Mouse (Mus musculus) urinary bladder, postnatal 36 days (tissue): Measurements from ENCODE around the gene H6pd.
"Not testable (repeated sequence)": the region's sequence is repeated elsewhere in the genome, so short reads cannot be mapped to it uniquely, and the experiment has no call there.

Experiments
- DNase-seq, 2 experiments: peaks; one replicate each; pipeline ENCODE4 v3.0.0; 2022; ENCODE audit warnings: low spot score in 2 of 2, mixed read lengths in 1 of 2

Gene H6pd

DNA sequence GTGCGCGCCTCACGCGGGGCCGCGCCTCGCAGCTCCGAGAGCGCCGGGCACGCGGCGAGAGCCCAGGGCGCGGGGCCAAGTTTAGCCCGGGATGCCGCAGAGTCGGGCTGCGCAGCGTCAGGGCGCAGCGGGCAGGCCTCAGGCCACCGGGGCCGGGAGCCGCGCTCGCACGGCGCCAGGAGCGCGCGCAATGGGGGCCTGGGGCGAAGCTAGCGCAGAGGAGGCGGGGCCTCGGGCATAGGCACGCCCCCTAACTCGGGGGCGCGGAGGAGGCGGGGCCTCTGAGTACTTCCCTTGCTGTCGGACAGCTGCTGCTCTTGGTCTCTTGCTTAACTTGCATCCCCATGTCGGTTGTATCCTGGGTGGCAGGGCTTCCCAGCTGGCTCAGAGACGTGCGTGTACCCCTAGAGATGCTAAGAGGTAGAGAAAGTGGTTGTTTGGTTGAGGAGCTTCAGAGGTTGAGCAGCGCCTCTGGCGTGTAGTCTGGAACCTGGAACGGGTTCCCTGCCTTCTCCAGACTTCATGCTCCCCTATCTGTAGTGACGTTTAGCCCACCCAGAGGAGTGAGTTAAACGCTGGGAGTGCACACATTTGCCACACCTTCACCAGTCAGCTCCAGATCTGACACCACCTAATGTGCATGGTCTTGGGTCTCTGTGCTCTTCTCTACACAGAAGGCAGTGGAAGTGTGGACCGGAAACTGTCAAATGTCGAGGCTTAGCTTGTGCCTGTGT, at the start of gene H6pd:
Gene H6pd (minus strand): TSS at position 171 of the 734 bp plus-strand sequence.
- peak; percentile 91 to 92 for DNase-seq

- no peak for DNase-seq
Observed at GRCm38 (mm10) chr4:150057722-150058121, 48.9 kb upstream of the H6pd start.

DNA sequence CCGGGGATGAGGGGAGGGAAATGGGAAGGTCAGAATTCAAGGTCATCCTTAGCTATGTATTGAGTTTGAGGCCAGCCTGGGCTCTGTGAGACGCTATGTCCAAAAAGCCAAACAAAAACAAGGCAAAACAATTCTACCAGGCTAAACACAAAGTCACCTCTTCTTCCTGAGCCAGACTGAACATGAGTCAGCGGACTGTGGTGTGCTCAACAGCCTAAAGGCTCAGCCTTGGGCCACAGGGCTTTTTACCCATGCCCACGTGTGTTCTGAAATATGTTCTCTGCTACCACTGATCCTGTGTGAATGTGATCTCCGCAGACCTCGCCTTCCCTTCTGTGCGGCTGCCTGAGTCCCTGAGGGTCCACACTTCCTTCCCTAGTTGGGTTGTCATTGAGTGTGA, 47.3 kb upstream of the H6pd start:
- DNase-seq = no peak

DNA sequence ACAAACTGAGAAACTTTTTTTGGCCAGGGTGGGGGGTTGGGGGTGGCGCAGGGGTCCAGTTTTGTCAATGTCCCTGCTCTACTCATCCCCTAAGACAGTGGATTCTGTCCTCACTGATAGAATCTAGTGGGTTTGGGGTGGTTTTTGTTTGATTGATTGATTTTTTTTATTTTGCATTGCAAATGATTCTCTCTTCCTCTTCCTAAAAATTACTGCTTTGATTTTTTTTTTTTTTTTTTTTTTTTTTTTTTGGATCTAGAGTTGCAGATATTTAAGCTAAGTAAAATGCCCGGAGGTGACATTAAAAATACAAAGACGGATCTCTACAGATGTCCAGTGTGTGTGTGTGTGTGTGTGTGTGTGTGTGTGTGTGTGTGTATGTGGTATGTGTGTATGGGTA, 43.6 kb upstream of the H6pd start:
- DNase-seq = no peak

DNA sequence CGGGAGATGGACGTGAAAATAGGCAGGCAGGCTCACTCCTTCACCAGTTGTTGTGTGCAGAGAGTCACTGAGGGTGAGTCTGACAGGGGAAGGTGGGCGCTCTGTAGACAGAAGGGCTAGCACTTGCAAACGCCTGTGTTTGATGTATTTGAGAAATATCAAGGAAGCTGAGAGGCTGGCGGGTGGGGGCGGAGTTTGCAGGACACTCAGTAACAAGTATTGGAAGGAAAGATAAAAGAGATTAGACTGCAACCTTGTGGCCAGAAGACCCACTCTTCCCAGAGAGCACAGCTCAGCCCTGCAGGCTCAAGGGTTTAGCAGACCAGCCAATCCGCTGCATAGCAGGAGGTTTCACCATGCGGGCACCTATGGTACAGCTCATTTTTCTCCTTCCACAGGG, 42.7 kb upstream of the H6pd start:
- no peak for DNase-seq

- DNase-seq = no peak
Observed at GRCm38 (mm10) chr4:150049564-150050226, 40.9 kb upstream of the H6pd start.

GRCm38 (mm10) chr4:150049157-150049513, 40.3 kb upstream of the H6pd start:
- DNase-seq = no peak

DNA sequence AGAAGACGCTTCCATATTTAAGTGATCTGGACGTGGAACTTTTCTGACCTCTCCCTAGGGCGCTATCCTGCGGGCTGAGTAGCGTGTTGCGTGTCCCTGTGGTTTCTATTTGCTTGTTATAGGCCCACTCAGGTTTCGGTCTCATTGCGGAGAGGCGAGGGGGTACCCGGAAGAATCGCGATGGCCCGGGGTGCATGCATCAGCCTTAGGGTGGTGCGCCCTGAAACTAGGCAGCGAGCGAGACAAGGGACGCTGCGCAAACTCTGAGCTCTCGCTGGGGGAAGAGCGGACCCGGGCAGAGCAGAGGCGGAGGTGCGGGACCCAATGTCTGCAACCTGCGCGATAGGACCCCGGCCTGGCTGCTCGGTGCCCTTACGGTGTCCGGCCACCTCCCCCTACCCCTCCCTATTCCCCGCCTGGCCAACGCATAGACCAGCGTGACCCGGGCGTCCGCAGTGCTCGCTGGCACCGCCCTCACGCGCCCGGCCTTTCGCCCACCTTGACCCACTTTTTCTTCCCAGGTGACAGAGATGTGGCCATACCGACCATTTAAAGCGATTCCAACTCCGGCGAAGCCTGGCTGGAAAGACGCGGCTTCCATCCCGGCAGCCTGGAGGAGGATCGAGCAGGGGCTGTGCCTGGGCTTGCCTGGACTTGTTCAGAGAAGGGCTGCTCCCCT, 39.8 kb upstream of the H6pd start:
- DNase-seq = no peak

GRCm38 (mm10) chr4:150048038-150048437, 39.2 kb upstream of the H6pd start:
- peak; percentile 41 to 65 for DNase-seq

DNA sequence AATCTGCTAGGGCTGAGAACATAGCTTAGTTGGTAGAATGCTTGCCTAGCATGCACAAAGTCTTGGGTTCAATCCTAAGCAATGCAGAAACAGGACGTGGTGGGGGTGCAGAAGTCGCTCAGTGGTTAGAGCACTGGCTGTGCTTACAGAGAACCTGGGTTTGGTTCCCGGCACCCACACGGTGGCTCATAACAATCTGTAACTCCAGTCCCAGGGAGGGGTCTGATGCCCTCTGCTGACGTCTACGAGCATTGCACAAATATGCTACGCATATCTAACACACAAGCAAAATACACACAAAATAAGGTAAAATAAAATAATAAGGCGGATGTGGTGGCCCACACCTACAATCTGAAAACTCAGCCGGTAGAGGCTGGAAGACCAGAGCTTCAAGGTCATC, 34.8 kb upstream of the H6pd start:
- no peak for DNase-seq

- DNase-seq = no peak
Observed at GRCm38 (mm10) chr4:150041346-150042110, 32.7 kb upstream of the H6pd start.

- not testable (repeated sequence) for DNase-seq
Observed at GRCm38 (mm10) chr4:150040856-150041255, 32.0 kb upstream of the H6pd start.

DNA sequence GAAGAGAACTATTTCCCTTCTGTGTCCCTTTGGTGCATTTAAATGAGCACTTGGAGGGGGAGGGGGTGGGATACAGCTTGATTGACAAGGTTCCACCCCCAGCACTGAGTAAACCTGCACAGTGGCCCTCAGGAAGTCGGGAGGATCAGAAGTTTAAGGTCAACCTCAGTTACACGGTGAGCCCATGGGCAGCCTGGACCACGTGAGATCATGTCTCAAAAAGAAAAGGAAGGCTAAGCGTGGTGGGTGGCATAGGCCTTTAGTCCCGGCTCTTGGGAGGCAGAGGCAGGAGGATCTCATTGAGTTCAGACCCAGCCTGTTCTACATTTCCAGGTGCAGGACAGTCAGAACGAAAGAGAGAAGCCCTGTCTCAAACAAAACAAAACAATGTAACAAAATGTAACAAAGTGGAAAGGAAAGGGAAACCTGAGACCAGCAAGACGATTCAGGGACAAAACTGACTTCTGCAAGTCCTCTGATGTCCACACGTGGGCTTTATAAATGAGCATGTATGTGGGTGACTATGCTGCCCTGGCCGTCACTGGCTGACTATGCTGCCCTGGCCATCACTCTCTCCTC, 31.3 kb upstream of the H6pd start:
- DNase-seq = no peak

DNA sequence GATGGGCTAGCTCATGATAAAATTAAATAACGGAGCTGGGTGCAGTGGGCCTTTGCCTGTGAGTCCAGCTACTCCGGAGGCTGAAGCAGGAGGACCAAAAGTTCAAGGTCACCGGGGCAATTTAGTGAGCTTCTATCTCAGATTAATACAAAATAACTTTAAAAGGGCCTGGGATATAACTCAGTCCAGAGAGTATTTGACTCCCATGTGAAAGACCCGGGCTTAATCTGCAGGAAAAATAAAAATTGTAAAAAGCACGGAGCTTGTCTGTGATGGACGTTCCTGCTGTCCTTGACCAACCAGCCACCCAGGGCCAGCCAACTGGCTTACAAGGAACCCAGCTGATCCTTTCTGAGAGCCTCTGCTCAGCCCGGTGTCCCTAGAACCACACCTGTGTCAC, 29.7 kb upstream of the H6pd start:
- no peak for DNase-seq

DNA sequence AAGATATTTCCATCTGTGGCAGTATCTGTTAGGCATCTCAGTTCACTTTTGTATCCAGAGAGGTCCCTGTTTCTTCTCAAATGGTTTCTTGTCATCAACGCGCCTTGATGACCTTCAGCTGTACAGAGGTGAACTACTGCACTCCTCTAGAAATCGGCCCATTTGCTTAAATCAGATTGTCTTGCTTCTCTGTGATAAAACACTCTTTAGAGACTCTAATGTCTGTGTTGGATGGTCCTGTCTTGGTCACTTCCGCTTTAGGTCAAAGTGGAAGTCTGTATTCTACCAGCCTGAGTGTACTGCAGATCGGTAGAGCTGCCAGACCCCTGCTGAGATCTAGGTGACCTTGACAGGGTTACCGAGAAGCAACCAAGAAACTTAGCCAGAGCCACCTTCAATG, 27.3 kb upstream of the H6pd start:
- DNase-seq = no peak

- DNase-seq = peak; percentile 86 to 88
Observed at GRCm38 (mm10) chr4:150035280-150035679, 26.5 kb upstream of the H6pd start.

GRCm38 (mm10) chr4:150033261-150033671, 24.4 kb upstream of the H6pd start:
- no peak for DNase-seq

DNA sequence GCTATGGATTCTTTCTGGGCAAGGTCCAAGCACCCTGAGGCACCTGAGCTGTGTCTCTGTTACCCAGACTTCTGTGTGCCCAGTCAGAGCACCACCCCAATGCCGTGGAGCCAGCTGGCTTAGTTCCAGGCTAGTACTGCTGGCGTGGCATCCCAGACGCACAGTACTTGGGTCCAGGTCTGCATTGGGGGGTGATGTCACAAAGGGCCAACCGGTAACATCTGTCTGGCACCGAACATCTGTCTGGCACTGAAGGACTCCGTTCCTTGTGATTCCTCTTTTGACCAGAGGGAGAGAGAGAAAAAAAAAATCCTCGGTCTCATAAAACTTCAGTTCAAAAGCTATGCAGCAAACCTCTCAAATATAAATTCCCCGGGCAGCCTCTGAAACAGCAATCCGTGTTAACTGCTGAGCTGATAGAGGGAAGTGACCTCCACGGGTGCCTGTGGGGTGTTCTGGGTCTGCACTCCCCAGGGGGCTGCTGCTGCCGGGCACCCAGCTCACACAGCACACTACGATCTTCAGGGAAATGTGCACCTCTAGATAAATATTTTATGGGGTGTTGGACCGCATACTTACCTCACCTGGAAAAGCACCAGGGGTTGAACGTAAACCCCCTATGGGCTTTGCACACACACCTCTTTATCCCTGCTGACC, 22.5 kb upstream of the H6pd start:
- peak in 1 of 2 experiments; percentile 41 for DNase-seq

DNA sequence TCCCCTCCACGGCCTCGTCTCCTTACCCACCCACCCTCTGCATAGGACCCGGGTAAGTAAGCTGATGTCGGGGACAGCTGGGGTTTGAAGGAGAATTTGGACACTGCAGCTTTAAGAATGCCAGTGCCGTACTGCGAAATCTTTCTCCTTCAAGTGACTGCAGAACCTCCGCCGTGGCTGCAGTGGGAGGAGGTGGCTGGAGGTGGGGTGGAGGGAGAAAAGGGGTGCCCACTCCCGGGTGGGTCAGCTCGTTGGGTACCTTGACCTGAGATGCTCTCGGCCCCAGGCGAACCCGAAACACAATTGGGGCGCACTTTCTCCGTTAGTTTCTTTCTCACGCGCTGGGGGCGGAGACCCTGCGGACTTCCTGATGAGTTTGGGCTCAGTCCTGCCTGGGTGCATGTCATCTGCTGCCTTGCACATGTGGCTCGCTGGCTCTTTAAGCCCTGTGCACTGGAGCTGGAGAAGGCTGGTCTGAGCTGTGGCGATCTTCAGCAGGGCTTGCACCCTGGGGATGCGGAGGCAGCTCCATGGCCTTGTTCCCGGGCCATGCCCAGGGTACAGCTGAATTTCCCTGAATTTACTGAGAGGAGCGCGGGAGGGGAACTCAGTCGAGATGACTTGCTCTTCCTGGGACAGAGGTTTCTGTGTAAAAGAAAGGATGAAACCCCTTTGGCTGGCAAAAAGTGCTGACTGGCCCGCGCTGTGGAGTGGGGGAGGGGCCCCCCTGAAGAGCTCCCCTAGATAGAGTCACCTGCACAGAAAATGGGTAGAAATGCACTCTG, 21.8 kb upstream of the H6pd start:
- DNase-seq = no peak

DNA sequence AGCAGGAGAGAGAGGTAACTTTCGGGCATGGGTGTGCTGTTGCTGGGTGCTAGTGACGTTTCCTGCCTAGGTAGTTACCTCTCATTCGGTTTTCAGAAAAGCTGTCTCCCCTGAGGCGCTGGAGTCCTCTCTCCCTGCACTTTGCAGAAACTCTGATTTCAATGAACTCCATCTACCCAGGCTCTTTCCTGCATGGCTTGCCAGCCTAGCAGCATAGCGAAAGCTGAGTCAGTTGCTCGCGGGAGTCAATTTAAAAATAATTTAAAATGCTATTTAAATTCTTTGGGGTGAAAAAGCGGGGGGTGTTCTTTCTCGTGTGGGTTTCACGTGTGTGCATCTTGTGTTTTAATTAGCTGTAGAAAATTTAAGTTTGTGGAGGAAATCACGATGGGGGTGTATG, 21.1 kb upstream of the H6pd start:
- no peak for DNase-seq
